Mouse (Mus musculus) bone marrow macrophage, adult 2 months (primary cell): ENCODE measurements around the gene Dtd1.

ENCODE experiments used
- CTCF ChIP-seq: IDR thresholded peaks from 2 replicates; pipeline ENCODE4 v1.5.1; 2012; ENCODE audit warnings: low read depth, mild to moderate bottlenecking, low read length, moderate library complexity
- POLR2A ChIP-seq: IDR thresholded peaks from 2 replicates; pipeline ENCODE4 v1.6.1; 2012; ENCODE audit warnings: mild to moderate bottlenecking, low read depth, low read length, borderline replicate concordance

DNA sequence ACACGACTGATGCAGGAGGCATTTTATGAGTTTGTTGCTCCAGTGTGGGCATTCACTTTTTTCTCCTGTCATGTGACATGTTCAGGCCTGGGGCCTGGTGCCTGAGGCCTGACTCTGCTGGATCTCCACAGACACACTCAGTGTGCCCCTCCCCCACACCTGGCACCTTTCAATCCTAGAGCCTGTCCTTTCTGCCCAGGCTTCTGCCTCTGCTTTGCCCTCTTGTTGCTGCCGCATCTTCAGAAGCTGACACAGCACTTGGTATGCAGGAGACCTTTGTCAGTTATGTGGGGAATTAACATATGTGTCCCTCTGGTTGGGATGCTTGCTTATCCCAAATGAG is 77.5 kb downstream of the Dtd1 start:
- TF ChIP-seq POLR2A: no peak
- no peak for TF ChIP-seq CTCF
